In the genomic region with DNA sequence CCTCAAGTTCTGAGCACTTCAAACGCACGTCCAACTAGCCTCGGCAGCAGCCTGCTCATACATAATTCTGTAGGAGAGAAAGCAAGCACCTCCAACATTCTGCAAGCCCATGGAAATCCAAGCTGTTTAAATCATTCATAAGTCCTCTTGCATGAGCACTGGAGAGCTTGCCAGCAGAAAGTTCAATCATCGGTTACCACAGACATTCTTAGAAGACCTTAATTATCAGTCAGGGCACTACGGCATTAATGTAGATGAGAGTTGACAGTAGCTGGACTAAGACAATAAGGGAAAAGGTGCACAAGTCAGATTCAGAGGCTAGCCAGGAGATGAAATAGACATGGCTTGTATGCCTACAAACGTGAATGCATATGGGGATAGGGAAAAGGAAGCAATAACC, we compare ENCODE assay signal across 11 mouse cellular contexts. TPM values are rescaled to one million over a fixed set of nuclear protein-coding genes. Genes with fewer than 3 reads are reported as not detected.
"Had no signal": no experiment of that assay in that cellular context is flagged by ENCODE, and none has a peak within 500 bp of the region (broad histone marks: within the 10 kb centered on the region; RNA-seq: fewer than 3 reads in every experiment).

No protein-coding gene starts in this region.

- DNase-seq: liver, postnatal 0 days; lung, adult 2 months; lung, postnatal 14 days; lung, postnatal 36 days; right cerebral cortex, postnatal 14 days; thymus, adult 2 months; thymus, postnatal 25 days; thymus, postnatal 4 days had no signal

RNA-seq across cellular contexts. Expression of a gene that starts 42.5 kb away (rescaled TPM):
- total RNA-seq: megakaryocyte progenitor cell, adult 5-6 weeks; monocyte, adult 5-6 weeks; neutrophil, adult 5-6 weeks had no signal
